Mouse (Mus musculus) intestine, postnatal 0 days (tissue): ENCODE data around the gene Suds3. TPM values are rescaled to one million over a fixed set of nuclear protein-coding genes. Genes with fewer than 3 reads are reported as not detected.

Source experiments
- ATAC-seq: fragments of 200-750 bp; cut with Nextera tagmentation; 2 replicates; pipeline ENCODE4 v1.8.0; 2017; ENCODE audit warnings: mild to moderate bottlenecking, moderate TSS enrichment, moderate library complexity
- H3K27ac ChIP-seq: fragments of 300-500 bp; sonication (generic); 2 replicates; pipeline ENCODE4 v1.5.1; 2014; ENCODE audit warnings: mild to moderate bottlenecking, low read depth, low read length, moderate library complexity
- H3K27me3 ChIP-seq: fragments of 300-500 bp; sonication (generic); replicated peaks from 2 replicates; pipeline ENCODE4 v1.6.1; 2014; ENCODE audit warnings: low read length, mixed read lengths; ENCODE audit not compliant: control insufficient read depth, insufficient read depth
- H3K36me3 ChIP-seq: fragments of 300-500 bp; sonication (generic); 2 replicates; pipeline ENCODE4 v1.6.1; 2014; ENCODE audit warnings: mild to moderate bottlenecking, moderate library complexity; ENCODE audit not compliant: control insufficient read depth, insufficient read depth
- H3K4me1 ChIP-seq: fragments of 300-500 bp; sonication (generic); replicated peaks from 2 replicates; pipeline ENCODE4 v1.6.1; 2014; ENCODE audit warnings: antibody characterized with exemption, low read length, mixed read lengths; ENCODE audit not compliant: control insufficient read depth, insufficient read depth
- H3K4me2 ChIP-seq: fragments of 300-500 bp; sonication (generic); replicated peaks from 2 replicates; pipeline ENCODE4 v1.6.1; 2014; ENCODE audit warnings: low read depth, mild to moderate bottlenecking, moderate library complexity
- H3K4me3 ChIP-seq: fragments of 300-500 bp; sonication (generic); 2 replicates; pipeline ENCODE4 v1.5.1; 2014; ENCODE audit warnings: low read depth, low read length
- H3K9ac ChIP-seq: fragments of 300-500 bp; sonication (generic); 2 replicates; pipeline ENCODE4 v1.6.1; 2014; ENCODE audit warnings: mild to moderate bottlenecking, low read depth, low read length
- H3K9me3 ChIP-seq: fragments of 300-500 bp; sonication (generic); 2 replicates; pipeline ENCODE4 v1.6.1; 2016; ENCODE audit warnings: mixed run types; ENCODE audit not compliant: control insufficient read depth
- CTCF ChIP-seq: sonication (generic); IDR thresholded peaks from 2 replicates; pipeline ENCODE4 v1.5.1; 2016; ENCODE audit warnings: low read depth, mild to moderate bottlenecking, control low read depth, antibody characterized with exemption, moderate library complexity
- WGBS: fragments of 180-500 bp; shearing (Covaris S2); extraction: QIAGEN DNeasy Blood & Tissue Kit; methylation state at CpG from one replicate; pipeline ENCODE4 v1.1.7; 2014; 5-methylcytosine and 5-hydroxymethylcytosine counted together
- polyA plus RNA-seq: library from polyadenylated mRNA; unstranded; fragments of >200 nt; fragmentation: Nextera tagmentation; extraction: Ambion mirVana; gene quantifications from 2 replicates; pipeline ENCODE4 v1.2.1, GENCODE M21; 2015

Gene Suds3
- polyA plus RNA-seq, result 41.8 and 47.2 TPM in 2 replicates

DNA sequence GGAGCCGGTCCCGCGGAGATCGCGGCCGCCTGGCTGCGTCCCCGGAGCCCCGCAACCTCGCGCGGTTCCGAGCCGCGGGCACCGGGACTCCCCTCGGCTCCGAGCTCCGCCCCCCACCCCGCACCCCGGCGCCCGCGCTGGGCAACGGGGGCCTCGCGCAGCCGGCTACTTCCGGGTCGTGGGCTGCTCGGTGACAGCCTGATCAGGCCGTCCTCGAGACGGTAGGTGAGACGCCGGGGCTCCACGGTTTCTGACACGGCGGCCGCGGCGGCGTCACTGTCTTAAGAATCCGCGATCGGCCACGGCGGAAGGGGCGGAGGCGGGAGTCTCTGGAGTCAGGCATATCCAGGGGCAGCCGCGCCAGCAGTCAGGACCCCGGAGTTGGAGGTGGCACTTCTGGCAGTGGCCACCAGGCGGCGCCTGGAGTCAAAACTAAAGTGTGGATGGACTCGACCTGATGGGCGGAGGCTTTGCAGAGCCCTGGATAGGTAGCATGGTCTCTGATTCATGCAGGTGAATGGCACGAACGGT lies at the start of gene Suds3:
Gene Suds3 (minus strand): TSS at position 278 of the 531 bp plus-strand sequence.
- Histone ChIP-seq H3K27ac (peak within 1 kb of the TSS; percentile 89), H3K9me3 (no peaks in the 10 kb centered on the region), H3K27me3 (no peaks in the 10 kb centered on the region), H3K4me2 (peak within 1 kb of the TSS; percentile 88), H3K4me3 (peak within 1 kb of the TSS; percentile 85), H3K9ac (peak within 1 kb of the TSS; percentile 95), H3K36me3 (peaks cover 22% of the 10 kb centered on the region), H3K4me1 (no peaks in the 10 kb centered on the region)
- TF ChIP-seq CTCF, result peak; percentile 96
- WGBS, result under 1% methylated on average over 58 of the region's 59 CpGs
- ATAC-seq, result peak; percentile 71

DNA sequence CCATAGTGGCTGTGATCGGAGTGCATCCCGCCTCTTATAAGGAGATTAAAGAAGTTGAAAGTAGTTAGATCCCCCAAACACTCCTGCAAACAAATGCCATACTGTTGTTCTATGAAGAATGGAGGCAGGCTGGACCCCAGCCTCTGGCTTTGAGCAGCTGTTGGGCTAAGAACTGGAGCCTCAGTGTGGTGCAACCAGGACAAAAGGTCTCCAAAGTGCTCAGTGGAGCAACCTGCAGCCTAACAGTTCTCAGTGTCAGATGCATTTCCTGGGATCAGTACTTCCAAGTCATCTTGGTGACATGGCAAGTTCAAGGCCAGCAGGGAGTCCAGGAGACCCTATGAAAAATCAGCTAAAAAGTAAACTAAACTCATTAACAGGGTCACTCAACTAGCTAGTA lies 49.0 kb upstream of the Suds3 start:
- H3K9ac ChIP-seq, result no peak overlapping the region
- no peak overlapping the region for H3K4me2 ChIP-seq
- no peak overlapping the region for H3K4me3 ChIP-seq
- 86% methylated on average over 2 of the region's 2 CpGs for WGBS
- no peak overlapping the region for H3K27ac ChIP-seq
- H3K9me3 ChIP-seq, result no peaks in the 10 kb centered on the region
- H3K27me3 ChIP-seq, result no peaks in the 10 kb centered on the region
- ATAC-seq, result no peak
- H3K36me3 ChIP-seq, result peaks cover 4% of the 10 kb centered on the region; the same call in 1 of the 2 replicates
- TF ChIP-seq CTCF, result no peak
- no peaks in the 10 kb centered on the region for H3K4me1 ChIP-seq

DNA sequence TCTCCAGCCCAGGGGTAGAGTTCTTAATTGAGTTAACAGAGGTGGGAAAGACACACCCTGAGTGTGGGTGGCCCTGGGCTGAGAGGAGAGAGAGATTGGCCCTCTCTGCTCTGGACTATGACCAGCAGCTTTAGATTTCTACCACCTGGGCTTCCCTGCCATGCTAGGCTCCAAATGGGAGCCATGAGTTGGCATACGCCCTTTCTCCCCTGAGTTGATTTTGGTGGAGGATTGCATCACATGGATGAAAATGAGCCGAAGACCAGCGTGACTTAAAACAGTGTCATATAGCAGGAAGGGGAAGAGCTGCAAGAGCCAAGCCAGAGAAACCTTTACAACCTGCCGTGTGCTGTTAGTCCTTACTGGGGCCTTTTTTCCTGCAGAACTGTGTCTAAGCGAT lies 48.6 kb upstream of the Suds3 start:
- no peaks in the 10 kb centered on the region for H3K4me1 ChIP-seq
- 57% methylated on average over 5 of the region's 5 CpGs for WGBS
- TF ChIP-seq CTCF, result no peak; the same call in 1 of the 2 replicates
- H3K36me3 ChIP-seq, result peaks cover 4% of the 10 kb centered on the region; the same call in 1 of the 2 replicates
- no peak overlapping the region for H3K4me2 ChIP-seq
- H3K9me3 ChIP-seq, result no peaks in the 10 kb centered on the region
- no peak overlapping the region for H3K9ac ChIP-seq
- H3K27me3 ChIP-seq, result no peaks in the 10 kb centered on the region
- peak; percentile 76 for ATAC-seq
- no peak overlapping the region for H3K27ac ChIP-seq
- H3K4me3 ChIP-seq, result no peak overlapping the region

- Histone ChIP-seq H3K9me3 (no peaks in the 10 kb centered on the region), H3K27me3 (no peaks in the 10 kb centered on the region), H3K4me2 (no peak overlapping the region), H3K27ac (no peak overlapping the region), H3K36me3 (peaks cover 4% of the 10 kb centered on the region; the same call in 1 of the 2 replicates), H3K9ac (no peak overlapping the region), H3K4me3 (no peak overlapping the region), H3K4me1 (no peaks in the 10 kb centered on the region)
- WGBS, result 94% methylated on average over 13 of the region's 13 CpGs
- no peak for TF ChIP-seq CTCF
- no peak for ATAC-seq
Measured at GRCm38 (mm10) chr5:117163790-117164189, 47.9 kb upstream of the Suds3 start.

- Histone ChIP-seq H3K4me3 (no peak overlapping the region), H3K9ac (no peak overlapping the region), H3K4me1 (no peaks in the 10 kb centered on the region), H3K9me3 (no peaks in the 10 kb centered on the region), H3K4me2 (peak overlapping the region; percentile 37; the same call in 1 of the 2 replicates), H3K27ac (peak overlapping the region; percentile 91), H3K36me3 (peaks cover 8% of the 10 kb centered on the region; the same call in 1 of the 2 replicates), H3K27me3 (no peaks in the 10 kb centered on the region)
- peak; percentile 91 for ATAC-seq
- TF ChIP-seq CTCF, result no peak
- 17% methylated on average over 10 of the region's 10 CpGs for WGBS
Measured at GRCm38 (mm10) chr5:117160499-117160898, 44.6 kb upstream of the Suds3 start.

GRCm38 (mm10) chr5:117159805-117160291 lies 43.9 kb upstream of the Suds3 start:
- H3K4me3 ChIP-seq, result no peak overlapping the region
- H3K27ac ChIP-seq, result peak overlapping the region; percentile 91
- peaks cover 8% of the 10 kb centered on the region; the same call in 1 of the 2 replicates for H3K36me3 ChIP-seq
- H3K4me1 ChIP-seq, result no peaks in the 10 kb centered on the region
- no peak overlapping the region for H3K9ac ChIP-seq
- no peaks in the 10 kb centered on the region for H3K9me3 ChIP-seq
- 49% methylated on average over 6 of the region's 6 CpGs for WGBS
- H3K27me3 ChIP-seq, result no peaks in the 10 kb centered on the region
- peak; percentile 12; the same call in 1 of the 2 replicates for TF ChIP-seq CTCF
- no peak for ATAC-seq
- H3K4me2 ChIP-seq, result no peak overlapping the region
